Mouse (Mus musculus) forebrain, embryonic 14.5 days (tissue): ENCODE data around the gene Diaph2. TPM values are rescaled to one million over a fixed set of nuclear protein-coding genes. Genes with fewer than 3 reads are reported as not detected.
A peak's percentile ranks its signal among the peaks of the same experiment; 100 is the strongest.
"Not testable (repeated sequence)": the region's sequence is repeated elsewhere in the genome, so short reads cannot be mapped to it uniquely, and the experiment has no call there.

Experiments
- ATAC-seq: fragments of 200-750 bp; cut with Nextera tagmentation; 2 replicates; pipeline ENCODE4 v1.8.0; 2017; ENCODE audit warnings: mild to moderate bottlenecking, moderate library complexity
- DNase-seq: peaks from one replicate; pipeline ENCODE4 v3.0.0-alpha.2; 2015; ENCODE audit warnings: low spot score
- H3K27ac ChIP-seq: fragments of 300-500 bp; sonication (generic); 2 replicates; pipeline ENCODE4 v1.5.1; 2014; ENCODE audit warnings: low read depth, mild to moderate bottlenecking, control low read depth, low read length, moderate library complexity
- H3K27me3 ChIP-seq: fragments of 300-500 bp; sonication (generic); replicated peaks from 2 replicates; pipeline ENCODE4 v1.6.1; 2014; ENCODE audit warnings: low read length, control low read depth, mixed read lengths; ENCODE audit not compliant: control insufficient read depth, insufficient read depth
- H3K36me3 ChIP-seq: fragments of 300-500 bp; sonication (generic); 2 replicates; pipeline ENCODE4 v1.6.1; 2014; ENCODE audit warnings: low read length, control low read depth; ENCODE audit not compliant: control insufficient read depth, insufficient read depth
- H3K4me1 ChIP-seq: fragments of 300-500 bp; sonication (generic); 2 replicates; pipeline ENCODE4 v1.6.1; 2014; ENCODE audit warnings: antibody characterized with exemption, low read length, control low read depth; ENCODE audit not compliant: control insufficient read depth, insufficient read depth
- H3K4me2 ChIP-seq: fragments of 300-500 bp; sonication (generic); 2 replicates; pipeline ENCODE4 v1.6.1; 2014; ENCODE audit warnings: mild to moderate bottlenecking, control low read depth, low read length
- H3K4me3 ChIP-seq: fragments of 300-500 bp; sonication (generic); 2 replicates; pipeline ENCODE4 v1.5.1; 2014; ENCODE audit warnings: low read depth, low read length, control low read depth
- H3K9ac ChIP-seq: fragments of 300-500 bp; sonication (generic); 2 replicates; pipeline ENCODE4 v1.6.1; 2014; ENCODE audit warnings: mild to moderate bottlenecking, low read length, control low read depth, moderate library complexity
- H3K9me3 ChIP-seq: fragments of 300-500 bp; sonication (generic); replicated peaks from 2 replicates; pipeline ENCODE4 v1.6.1; 2016; ENCODE audit warnings: low read length, control low read depth, mixed read lengths; ENCODE audit not compliant: control insufficient read depth
- WGBS: fragments of 180-500 bp; shearing (Covaris S2); extraction: QIAGEN DNeasy Blood & Tissue Kit; methylation state at CpG from one replicate; pipeline ENCODE4 v1.1.7; 2014; 5-methylcytosine and 5-hydroxymethylcytosine counted together
- polyA plus RNA-seq: library from polyadenylated mRNA; unstranded; fragments of >200 nt; fragmentation: Nextera tagmentation; extraction: Ambion mirVana; gene quantifications from 2 replicates; pipeline ENCODE4 v1.2.1, GENCODE M21; 2014

The Diaph2 gene
- polyA plus RNA-seq, 1 experiment from 2014 or later, result 3.4 TPM

DNA sequence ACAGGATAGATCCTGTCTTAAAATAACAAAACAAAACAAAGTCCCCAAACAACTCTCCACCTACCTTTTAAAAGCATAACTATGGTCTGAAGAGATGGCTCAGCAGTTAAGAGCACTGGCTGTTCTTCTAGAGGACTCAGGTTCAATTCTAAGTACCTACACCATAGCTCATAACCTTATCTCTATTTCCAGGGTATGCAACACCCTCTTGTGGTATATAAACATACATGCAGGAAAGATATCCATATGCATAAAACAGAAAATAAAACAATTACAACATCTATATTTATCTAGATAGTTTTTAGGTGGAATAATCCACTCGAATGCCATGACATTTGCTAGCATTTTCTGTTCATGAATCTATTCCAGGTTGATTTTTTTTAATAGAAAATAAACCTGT is 27.2 kb downstream of the Diaph2 start:
- 77% methylated on average over 1 of the region's 1 CpGs for WGBS
- DNase-seq (no peak), ATAC-seq (no peak)
- H3K36me3 ChIP-seq, result no peaks in the 10 kb centered on the region
- H3K9me3 ChIP-seq, result no peaks in the 10 kb centered on the region
- H3K9ac ChIP-seq, result no peak overlapping the region
- no peak overlapping the region for H3K4me3 ChIP-seq
- H3K4me1 ChIP-seq, result no peaks in the 10 kb centered on the region
- H3K27me3 ChIP-seq, result no peaks in the 10 kb centered on the region
- no peak overlapping the region for H3K4me2 ChIP-seq
- H3K27ac ChIP-seq, result no peak overlapping the region

DNA sequence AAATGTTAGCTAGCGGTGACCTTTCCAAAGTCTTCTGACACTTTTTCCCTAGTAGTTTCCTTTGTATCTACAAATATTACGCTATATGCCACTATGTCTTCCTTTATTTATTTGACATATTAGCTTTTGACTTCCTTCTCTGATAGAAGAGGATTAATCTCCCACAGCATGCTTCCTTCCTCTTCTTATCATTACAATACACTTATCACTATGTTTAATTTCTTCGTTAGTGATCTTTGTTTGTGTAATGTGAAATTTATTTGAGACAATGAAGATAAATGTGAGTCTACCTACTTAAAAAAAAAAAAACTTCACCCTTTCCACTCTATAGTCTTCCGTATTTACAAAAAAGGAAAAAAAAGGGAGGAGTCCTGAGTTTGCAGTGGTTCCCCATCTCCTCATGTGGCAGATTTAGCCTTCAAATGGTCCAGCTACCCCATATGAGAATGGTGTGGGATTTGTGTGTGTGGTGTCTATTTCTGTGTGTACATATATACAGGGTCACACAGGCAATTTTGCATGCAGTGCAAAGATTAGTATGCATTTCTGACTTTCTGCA is 27.9 kb downstream of the Diaph2 start:
- DNase-seq (no peak), ATAC-seq (no peak)
- 88% methylated on average over 4 of the region's 4 CpGs for WGBS
- H3K9ac ChIP-seq, result no peak overlapping the region
- H3K4me3 ChIP-seq, result no peak overlapping the region
- no peaks in the 10 kb centered on the region for H3K4me1 ChIP-seq
- no peaks in the 10 kb centered on the region for H3K36me3 ChIP-seq
- no peak overlapping the region for H3K27ac ChIP-seq
- no peaks in the 10 kb centered on the region for H3K9me3 ChIP-seq
- no peak overlapping the region for H3K4me2 ChIP-seq
- no peaks in the 10 kb centered on the region for H3K27me3 ChIP-seq

DNA sequence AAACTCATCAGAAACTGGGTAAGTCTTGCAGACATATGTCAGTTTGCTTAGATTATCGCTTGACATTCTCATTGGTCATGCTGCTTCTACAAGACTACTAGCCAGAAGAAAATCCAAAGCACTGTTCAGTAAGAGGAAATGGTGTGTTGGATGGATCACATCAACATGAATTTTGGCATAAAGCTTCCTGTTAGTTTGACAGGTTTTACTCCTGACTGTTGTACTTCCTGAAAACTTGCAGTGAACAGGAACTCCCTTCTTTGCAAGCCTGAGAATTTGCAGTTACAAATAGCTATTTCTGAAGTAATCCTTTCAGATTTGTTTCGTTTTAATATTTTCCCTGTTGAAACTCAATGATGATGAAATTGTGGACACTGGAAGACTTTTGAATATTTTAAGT is 32.3 kb downstream of the Diaph2 start:
- Histone ChIP-seq H3K4me3 (no peak overlapping the region), H3K36me3 (no peaks in the 10 kb centered on the region), H3K4me2 (no peak overlapping the region), H3K27me3 (no peaks in the 10 kb centered on the region), H3K9me3 (no peaks in the 10 kb centered on the region), H3K9ac (no peak overlapping the region), H3K4me1 (no peaks in the 10 kb centered on the region), H3K27ac (no peak overlapping the region)
- WGBS, result 82% methylated on average over 2 of the region's 2 CpGs
- ATAC-seq (no peak), DNase-seq (no peak)

DNA sequence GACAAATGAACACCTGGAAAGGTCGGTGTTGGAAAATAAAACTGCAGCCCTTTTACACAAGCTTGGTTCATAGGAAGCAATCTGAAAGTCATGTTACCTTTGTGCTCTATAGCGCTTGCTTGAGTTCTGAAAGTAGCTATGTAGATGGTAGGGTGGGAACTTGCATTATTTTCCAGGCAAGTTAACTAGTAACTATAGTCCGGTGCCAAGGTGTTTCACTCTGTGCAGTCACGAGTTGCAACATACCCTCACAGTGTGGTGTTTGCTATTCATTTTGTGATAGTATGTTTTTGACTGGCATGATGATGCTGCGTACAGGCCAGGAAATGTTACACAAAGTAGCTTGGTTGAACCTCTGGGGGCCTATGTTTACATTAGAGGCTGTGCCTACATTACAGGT is 34.5 kb downstream of the Diaph2 start:
- no peaks in the 10 kb centered on the region for H3K4me1 ChIP-seq
- no peak overlapping the region for H3K27ac ChIP-seq
- 89% methylated on average over 5 of the region's 5 CpGs for WGBS
- H3K9me3 ChIP-seq, result no peaks in the 10 kb centered on the region
- no peak overlapping the region for H3K9ac ChIP-seq
- H3K27me3 ChIP-seq, result no peaks in the 10 kb centered on the region
- no peak for ATAC-seq
- no peak for DNase-seq
- H3K4me3 ChIP-seq, result no peak overlapping the region
- H3K36me3 ChIP-seq, result no peaks in the 10 kb centered on the region
- H3K4me2 ChIP-seq, result no peak overlapping the region

DNA sequence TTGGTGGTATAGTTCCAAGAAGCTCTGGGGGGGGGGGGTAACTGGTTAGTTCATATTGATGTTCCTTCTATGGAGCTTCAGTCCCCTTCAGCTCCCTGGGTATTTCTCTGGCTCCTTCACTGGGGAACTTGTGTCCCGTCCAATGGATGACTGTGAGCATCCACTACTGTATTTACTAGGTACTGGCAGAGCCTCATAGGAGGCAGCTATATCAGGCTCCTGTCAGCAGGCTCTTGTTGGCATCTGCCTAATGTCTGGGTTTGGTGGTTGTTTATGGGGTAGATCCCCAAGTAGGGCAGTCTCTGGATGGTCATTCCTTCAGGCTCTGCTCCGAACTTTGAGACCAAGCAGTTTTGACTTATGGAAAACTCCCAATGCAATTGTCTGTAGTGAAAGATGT is 50.4 kb downstream of the Diaph2 start:
- not testable (repeated sequence) for H3K27ac ChIP-seq, H3K36me3 ChIP-seq, ATAC-seq, H3K9ac ChIP-seq, H3K27me3 ChIP-seq, H3K9me3 ChIP-seq, H3K4me2 ChIP-seq, H3K4me1 ChIP-seq, DNase-seq, H3K4me3 ChIP-seq
- WGBS, result 92% methylated on average over 2 of the region's 2 CpGs

DNA sequence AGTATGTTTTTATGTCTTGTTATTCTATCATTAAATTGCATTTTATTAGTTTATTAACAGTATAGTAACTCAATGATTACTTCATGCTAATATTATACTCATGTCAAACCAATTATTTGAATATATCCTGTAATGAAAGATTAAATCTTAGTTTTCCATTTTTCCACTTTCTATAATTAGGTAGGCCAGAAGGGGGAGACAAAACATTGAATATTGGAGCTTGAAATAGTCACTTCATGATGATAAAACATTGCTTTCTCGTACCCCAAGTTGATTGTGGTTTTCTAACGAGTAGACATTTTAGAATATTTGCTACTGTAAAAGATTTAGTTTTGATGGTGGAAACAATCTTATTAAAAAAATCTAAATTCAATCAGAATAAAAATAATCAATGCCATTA is 82.4 kb downstream of the Diaph2 start:
- Histone ChIP-seq H3K4me2 (no peak overlapping the region), H3K9me3 (no peaks in the 10 kb centered on the region), H3K27me3 (no peaks in the 10 kb centered on the region), H3K4me1 (no peaks in the 10 kb centered on the region), H3K36me3 (no peaks in the 10 kb centered on the region), H3K27ac (no peak overlapping the region), H3K9ac (no peak overlapping the region), H3K4me3 (no peak overlapping the region)
- ATAC-seq (no peak), DNase-seq (peak; percentile 64)
- WGBS, result 44% methylated on average over 2 of the region's 2 CpGs

DNA sequence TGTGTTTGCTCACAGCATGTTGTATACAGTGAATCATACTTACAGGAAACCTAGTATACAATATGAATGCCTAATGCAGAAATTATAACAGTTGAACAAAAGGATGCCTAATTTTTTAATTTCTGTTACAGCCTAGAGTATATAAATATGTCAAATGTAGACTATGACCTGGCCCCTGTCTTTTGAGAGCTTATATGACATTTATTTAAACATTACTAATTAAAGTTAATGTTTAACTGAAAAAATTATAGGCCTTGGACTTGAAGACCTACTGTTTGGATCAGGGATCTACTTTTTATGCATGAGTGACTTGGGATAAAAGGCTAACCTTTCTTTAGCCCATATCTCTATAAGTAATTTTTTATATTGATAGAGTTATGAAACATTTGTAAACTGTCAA is 84.3 kb downstream of the Diaph2 start:
- no peak for DNase-seq
- Histone ChIP-seq H3K36me3 (no peaks in the 10 kb centered on the region), H3K9me3 (no peaks in the 10 kb centered on the region), H3K4me1 (no peaks in the 10 kb centered on the region), H3K27me3 (no peaks in the 10 kb centered on the region), H3K4me2 (no peak overlapping the region), H3K27ac (no peak overlapping the region), H3K4me3 (no peak overlapping the region), H3K9ac (no peak overlapping the region)
- ATAC-seq, result no peak

DNA sequence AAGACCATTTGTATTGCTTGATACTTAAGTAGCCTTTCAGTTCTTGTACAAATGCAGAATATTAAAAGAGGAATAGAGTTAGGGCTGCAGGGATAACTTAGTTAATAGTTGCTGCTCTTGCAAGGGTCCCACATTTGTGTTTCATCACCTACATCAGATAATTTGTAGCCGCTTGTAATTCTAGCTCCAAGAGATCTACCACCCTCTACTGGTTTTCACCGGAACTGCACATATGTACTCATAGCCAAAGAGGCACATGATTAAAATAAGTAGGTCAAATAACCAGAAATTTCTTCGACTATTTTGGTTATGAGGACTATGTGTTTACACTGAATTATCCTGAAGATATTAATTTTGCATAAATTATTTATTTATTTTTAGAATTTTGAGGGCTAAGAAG is 134.9 kb downstream of the Diaph2 start:
- no peak for ATAC-seq
- no peaks in the 10 kb centered on the region for H3K4me1 ChIP-seq
- no peak overlapping the region for H3K4me2 ChIP-seq
- H3K4me3 ChIP-seq, result no peak overlapping the region
- peak; percentile 34 for DNase-seq
- no peak overlapping the region for H3K9ac ChIP-seq
- H3K9me3 ChIP-seq, result no peaks in the 10 kb centered on the region
- H3K27ac ChIP-seq, result no peak overlapping the region
- H3K27me3 ChIP-seq, result no peaks in the 10 kb centered on the region
- H3K36me3 ChIP-seq, result no peaks in the 10 kb centered on the region
- WGBS, result 22% methylated on average over 3 of the region's 3 CpGs

DNA sequence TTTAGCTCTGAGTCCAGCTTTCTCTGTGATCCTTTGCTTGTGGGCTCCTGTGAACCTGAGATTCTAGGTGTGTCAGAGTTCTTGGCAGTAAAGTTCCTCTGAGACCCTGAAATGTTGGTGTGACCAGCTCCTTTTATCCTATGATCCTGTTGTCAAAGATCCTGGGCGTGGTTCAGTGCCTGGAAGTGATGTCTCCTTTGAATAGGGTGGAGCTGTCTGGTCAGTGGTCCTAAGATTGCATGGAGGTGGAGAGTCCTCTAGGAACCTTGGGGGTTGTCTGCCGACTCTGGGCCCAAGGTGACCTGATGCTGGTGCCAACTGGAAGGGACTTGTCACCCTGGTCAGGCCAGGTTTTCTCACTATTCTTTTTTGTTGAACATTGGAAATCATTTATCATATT is 176.3 kb downstream of the Diaph2 start:
- DNase-seq (no peak), ATAC-seq (no peak)
- no peaks in the 10 kb centered on the region for H3K9me3 ChIP-seq
- H3K27me3 ChIP-seq, result no peaks in the 10 kb centered on the region
- no peak overlapping the region for H3K27ac ChIP-seq
- no peak overlapping the region for H3K9ac ChIP-seq
- WGBS, result 78% methylated on average over 2 of the region's 2 CpGs
- no peak overlapping the region for H3K4me3 ChIP-seq
- no peak overlapping the region for H3K4me2 ChIP-seq
- no peaks in the 10 kb centered on the region for H3K36me3 ChIP-seq
- no peaks in the 10 kb centered on the region for H3K4me1 ChIP-seq
